Mouse (Mus musculus) megakaryocyte, embryonic 14.5 days (primary cell): Measurements from ENCODE around the gene Crocc2.

Source experiments
- FLI1 ChIP-seq: IDR thresholded peaks from 2 replicates; pipeline ENCODE4 v1.6.1; 2012; ENCODE audit warnings: low read length, inconsistent platforms, mixed read lengths
- GATA1 ChIP-seq: IDR thresholded peaks from 3 replicates; pipeline ENCODE4 v1.6.1; 2012; ENCODE audit warnings: mixed read lengths, low read length, inconsistent platforms, borderline replicate concordance

DNA sequence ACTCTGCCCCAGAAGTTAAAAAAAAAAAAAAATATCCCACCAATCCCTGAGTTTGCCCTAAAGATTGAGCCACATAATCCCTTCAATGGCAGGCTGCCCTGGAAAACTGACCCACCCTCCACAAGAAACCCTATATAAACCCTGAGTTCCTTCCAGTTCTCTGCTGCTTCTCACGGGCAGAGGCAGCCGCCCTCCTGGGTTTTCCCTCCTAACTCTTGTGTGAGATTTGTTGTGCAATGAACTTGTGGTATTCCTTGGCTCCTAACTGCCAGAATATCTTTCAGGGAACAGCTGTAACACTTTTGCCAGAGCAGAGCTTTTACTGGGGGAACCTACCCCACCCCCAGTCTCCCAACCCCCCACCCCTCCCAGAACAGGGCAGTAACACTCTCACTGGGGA is 84.1 kb downstream of the Crocc2 start:
- no peak for TF ChIP-seq FLI1
- TF ChIP-seq GATA1: no peak
